Mouse (Mus musculus): ENCODE data around the gene Dnaja1. TPM values are rescaled to one million over a fixed set of nuclear protein-coding genes. Genes with fewer than 3 reads are reported as not detected.

Gene Dnaja1
- polyA plus RNA-seq, 1 experiment from 2014 or later: 645 TPM

- no peak for ATAC-seq (replicated peaks; ENCODE audit: low FRiP score)
- Histone ChIP-seq H3K27ac (ENCODE audit: low read depth, low read length) (no peak overlapping the region), H3K36me3 (ENCODE audit: control insufficient read depth, insufficient read depth, low read length) (no peaks in the 10 kb centered on the region), H3K27me3 (ENCODE audit: control insufficient read depth, insufficient read depth, low read length) (no peaks in the 10 kb centered on the region), H3K9me3 (ENCODE audit: control insufficient read depth, low read length) (no peaks in the 10 kb centered on the region), H3K4me2 (ENCODE audit: low read depth, low read length, severe bottlenecking) (no peak overlapping the region), H3K4me3 (ENCODE audit: low read depth, low read length) (no peak overlapping the region), H3K4me1 (replicated peaks; ENCODE audit: control insufficient read depth, insufficient read depth, low read length) (no peaks in the 10 kb centered on the region), H3K9ac (ENCODE audit: low read length) (no peak overlapping the region)
- DNase-seq (ENCODE audit: low spot score): no peak
- WGBS: 88% methylated on average over 10 of the region's 10 CpGs
Observed at GRCm38 (mm10) chr4:40784556-40785169, 62.7 kb downstream of the Dnaja1 start.

GRCm38 (mm10) chr4:40785620-40786166 is 63.7 kb downstream of the Dnaja1 start:
- WGBS: 84% methylated on average over 9 of the region's 9 CpGs

GRCm38 (mm10) chr4:40786578-40786977 is 64.6 kb downstream of the Dnaja1 start:
- Histone ChIP-seq H3K4me2 (ENCODE audit: low read depth, low read length, severe bottlenecking) (no peak overlapping the region), H3K9ac (ENCODE audit: low read length) (no peak overlapping the region), H3K4me3 (ENCODE audit: low read depth, low read length) (no peak overlapping the region), H3K4me1 (replicated peaks; ENCODE audit: control insufficient read depth, insufficient read depth, low read length) (no peaks in the 10 kb centered on the region), H3K9me3 (ENCODE audit: control insufficient read depth, low read length) (no peaks in the 10 kb centered on the region), H3K27ac (ENCODE audit: low read depth, low read length) (no peak overlapping the region), H3K36me3 (ENCODE audit: control insufficient read depth, insufficient read depth, low read length) (no peaks in the 10 kb centered on the region), H3K27me3 (ENCODE audit: control insufficient read depth, insufficient read depth, low read length) (no peaks in the 10 kb centered on the region)
- no peak for ATAC-seq (replicated peaks; ENCODE audit: low FRiP score)
- DNase-seq (ENCODE audit: low spot score): no peak
- 57% methylated on average over 4 of the region's 4 CpGs for WGBS

More at GRCm38 (mm10) chr4:40785620-40786166, 63.7 kb downstream of the Dnaja1 start:
- Histone ChIP-seq H3K9me3 (ENCODE audit: control insufficient read depth, low read length) (no peaks in the 10 kb centered on the region), H3K27ac (ENCODE audit: low read depth, low read length) (no peak overlapping the region), H3K36me3 (ENCODE audit: control insufficient read depth, insufficient read depth, low read length) (no peaks in the 10 kb centered on the region), H3K9ac (ENCODE audit: low read length) (no peak overlapping the region), H3K4me2 (ENCODE audit: low read depth, low read length, severe bottlenecking) (no peak overlapping the region), H3K27me3 (ENCODE audit: control insufficient read depth, insufficient read depth, low read length) (no peaks in the 10 kb centered on the region), H3K4me1 (replicated peaks; ENCODE audit: control insufficient read depth, insufficient read depth, low read length) (no peaks in the 10 kb centered on the region), H3K4me3 (ENCODE audit: low read depth, low read length) (no peak overlapping the region)
- no peak for ATAC-seq (replicated peaks; ENCODE audit: low FRiP score)
- DNase-seq (ENCODE audit: low spot score): no peak

MicroRNAs within 50 kb of the gene (microRNA counts, 519-probe panel; counts per million panel counts)
- 31.2 counts per million for microRNA mmu-miR-207

Small RNA genes within 50 kb of the gene (microRNA-seq; reads per million reads assigned to microRNA genes)
- gene Mir207 (ENCODE audit: insufficient number of aligned reads): not detected

Other genes with a start within 250 kb of the Dnaja1 start
- 0.29 and 0.56 TPM in 2 replicates for gene Tmem215, start 250.0 kb upstream of the Dnaja1 start, polyA plus RNA-seq (2014; fragmentation: Nextera tagmentation; extraction: Ambion mirVana)
- 35.1 and 36.6 TPM in 2 replicates for gene Aptx, start 19.0 kb upstream of the Dnaja1 start, polyA plus RNA-seq (2014; fragmentation: Nextera tagmentation; extraction: Ambion mirVana)
- 185 and 191 TPM in 2 replicates for gene Smu1, start 35.8 kb downstream of the Dnaja1 start, polyA plus RNA-seq (2014; fragmentation: Nextera tagmentation; extraction: Ambion mirVana)
- gene B4galt1, start 131.9 kb downstream of the Dnaja1 start, polyA plus RNA-seq (2014; fragmentation: Nextera tagmentation; extraction: Ambion mirVana): 19.3 and 20.3 TPM in 2 replicates
- not detected in 2 replicates for gene Spink4, start 197.9 kb downstream of the Dnaja1 start, polyA plus RNA-seq (2014; fragmentation: Nextera tagmentation; extraction: Ambion mirVana)
- gene Bag1, start 226.1 kb downstream of the Dnaja1 start, polyA plus RNA-seq (2014; fragmentation: Nextera tagmentation; extraction: Ambion mirVana): 217 and 227 TPM in 2 replicates
- gene Chmp5, start 226.3 kb downstream of the Dnaja1 start, polyA plus RNA-seq (2014; fragmentation: Nextera tagmentation; extraction: Ambion mirVana): 120 and 134 TPM in 2 replicates
- 108 and 115 TPM in 2 replicates for gene Nfx1, start 248.8 kb downstream of the Dnaja1 start, polyA plus RNA-seq (2014; fragmentation: Nextera tagmentation; extraction: Ambion mirVana)

All from forebrain, embryonic 11.5 days (tissue).